Mouse (Mus musculus): Measurements from ENCODE around the gene Brwd3. TPM values are rescaled to one million over a fixed set of nuclear protein-coding genes. Genes with fewer than 3 reads are reported as not detected.

Brwd3 gene
- polyA plus RNA-seq (2012; rRNA removed), result 5.3 and 6.4 TPM in 2 replicates

GRCm38 (mm10) chrX:108834090-108834774, at the start of gene Brwd3:
Brwd3 (minus strand) TSS chrX:108834372.
- TF ChIP-seq CTCF (IDR thresholded peaks at IDR 0.05; ENCODE audit: borderline replicate concordance, extremely low read depth, insufficient read depth, insufficient read length) (peak; percentile 51; the same call in 1 of the 2 replicates), POLR2A (IDR thresholded peaks at IDR 0.05; ENCODE audit: borderline replicate concordance, extremely low read depth, insufficient read depth, insufficient read length, poor library complexity, severe bottlenecking) (0 out of 2 replicates have a peak, but pooled peaks have one; percentile 10)
- peak; percentile 97 for DNase-seq (ENCODE audit: low read depth)

DNA sequence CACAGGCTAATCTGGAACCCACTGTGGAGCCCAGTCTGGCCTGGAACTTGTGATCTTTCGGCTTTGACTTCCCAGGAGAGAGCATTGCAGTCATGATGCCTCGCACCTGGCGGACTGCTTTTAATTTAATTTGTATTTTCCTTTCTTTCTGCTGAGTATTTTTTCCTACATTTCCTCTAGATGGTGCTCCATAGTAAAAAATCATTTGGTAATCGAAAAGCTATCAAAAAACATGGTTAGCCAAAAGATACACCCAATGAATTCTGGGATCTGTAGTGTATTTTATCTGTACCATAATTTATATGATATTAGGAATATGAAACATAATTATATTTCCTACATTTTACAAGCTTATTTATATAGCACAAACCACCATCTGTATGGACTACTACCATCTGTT, 28.5 kb upstream of the Brwd3 start:
- TF ChIP-seq CTCF (IDR thresholded peaks at IDR 0.05; ENCODE audit: borderline replicate concordance, extremely low read depth, insufficient read depth, insufficient read length) (no peak), POLR2A (IDR thresholded peaks at IDR 0.05; ENCODE audit: borderline replicate concordance, extremely low read depth, insufficient read depth, insufficient read length, poor library complexity, severe bottlenecking) (no peak)
- peak; percentile 9 for DNase-seq (ENCODE audit: low read depth)

DNA sequence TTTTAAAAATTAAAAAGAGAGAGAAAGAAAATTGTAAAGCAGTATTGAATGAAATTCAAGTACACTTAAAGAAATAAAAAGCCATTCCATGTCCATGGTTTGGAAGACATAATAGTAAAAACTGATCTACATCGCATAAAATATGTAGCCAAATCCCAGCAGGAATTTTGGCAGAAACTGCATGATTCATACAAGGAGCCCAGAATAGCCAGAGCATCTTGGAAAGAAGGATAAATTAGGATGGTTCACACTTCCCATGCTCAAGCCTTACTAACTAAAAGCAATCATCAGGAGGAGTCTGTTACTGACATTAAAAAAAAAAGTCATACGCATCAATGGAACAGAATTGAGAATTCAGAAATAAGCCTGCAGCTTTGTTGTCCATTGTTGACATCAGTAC, 8.5 kb upstream of the Brwd3 start:
- TF ChIP-seq POLR2A (IDR thresholded peaks at IDR 0.05; ENCODE audit: borderline replicate concordance, extremely low read depth, insufficient read depth, insufficient read length, poor library complexity, severe bottlenecking) (no peak), CTCF (IDR thresholded peaks at IDR 0.05; ENCODE audit: borderline replicate concordance, extremely low read depth, insufficient read depth, insufficient read length) (no peak)
- DNase-seq (ENCODE audit: low read depth), result peak; percentile 2

DNA sequence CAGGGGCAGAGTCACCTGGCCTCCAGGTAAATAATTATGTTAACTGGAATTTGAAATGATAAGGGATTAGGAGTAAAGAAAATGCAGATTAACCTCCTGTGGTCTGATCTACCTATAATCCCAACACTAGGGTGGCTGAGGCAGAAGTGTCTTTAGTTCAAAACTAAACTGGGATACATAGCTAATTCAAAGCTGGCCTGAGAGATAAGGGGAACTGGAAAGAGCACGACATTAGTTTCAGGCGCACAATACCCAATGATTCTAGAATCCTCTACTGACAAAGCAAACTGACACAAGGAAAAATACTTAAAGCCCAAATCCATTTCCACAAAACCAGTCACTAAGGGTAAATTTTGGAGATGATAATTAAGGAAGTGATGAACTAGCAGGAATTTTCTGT, 2.2 kb upstream of the Brwd3 start:
- no peak for DNase-seq (ENCODE audit: low read depth)
- TF ChIP-seq POLR2A (IDR thresholded peaks at IDR 0.05; ENCODE audit: borderline replicate concordance, extremely low read depth, insufficient read depth, insufficient read length, poor library complexity, severe bottlenecking) (no peak), CTCF (IDR thresholded peaks at IDR 0.05; ENCODE audit: borderline replicate concordance, extremely low read depth, insufficient read depth, insufficient read length) (no peak)

DNA sequence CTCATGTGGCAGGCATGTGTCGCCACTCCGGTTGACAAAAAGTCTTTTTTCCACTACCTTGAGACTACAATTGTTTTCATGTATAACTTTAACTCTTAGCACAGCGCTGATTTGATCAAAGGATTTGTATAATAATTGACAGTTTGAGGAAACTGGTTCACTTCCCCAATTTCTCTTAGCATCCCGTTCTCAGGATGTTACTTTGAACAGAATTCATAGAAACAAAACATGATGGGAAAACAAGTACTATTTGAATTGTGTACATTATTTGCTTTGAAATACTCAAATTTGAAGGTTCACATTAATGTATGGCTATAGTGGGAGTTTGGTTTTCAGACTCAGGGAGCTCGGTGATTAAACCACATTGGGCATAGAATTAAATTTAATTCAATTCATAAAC, 1.1 kb upstream of the Brwd3 start:
- no peak for TF ChIP-seq POLR2A (IDR thresholded peaks at IDR 0.05; ENCODE audit: borderline replicate concordance, extremely low read depth, insufficient read depth, insufficient read length, poor library complexity, severe bottlenecking)
- no peak for TF ChIP-seq CTCF (IDR thresholded peaks at IDR 0.05; ENCODE audit: borderline replicate concordance, extremely low read depth, insufficient read depth, insufficient read length)
- DNase-seq (ENCODE audit: low read depth), result no peak

GRCm38 (mm10) chrX:108833381-108834020, 671 bp downstream of the Brwd3 start:
- TF ChIP-seq POLR2A (IDR thresholded peaks at IDR 0.05; ENCODE audit: borderline replicate concordance, extremely low read depth, insufficient read depth, insufficient read length, poor library complexity, severe bottlenecking) (no peak), CTCF (IDR thresholded peaks at IDR 0.05; ENCODE audit: borderline replicate concordance, extremely low read depth, insufficient read depth, insufficient read length) (no peak)
- DNase-seq (ENCODE audit: low read depth), result peak; percentile 40

DNA sequence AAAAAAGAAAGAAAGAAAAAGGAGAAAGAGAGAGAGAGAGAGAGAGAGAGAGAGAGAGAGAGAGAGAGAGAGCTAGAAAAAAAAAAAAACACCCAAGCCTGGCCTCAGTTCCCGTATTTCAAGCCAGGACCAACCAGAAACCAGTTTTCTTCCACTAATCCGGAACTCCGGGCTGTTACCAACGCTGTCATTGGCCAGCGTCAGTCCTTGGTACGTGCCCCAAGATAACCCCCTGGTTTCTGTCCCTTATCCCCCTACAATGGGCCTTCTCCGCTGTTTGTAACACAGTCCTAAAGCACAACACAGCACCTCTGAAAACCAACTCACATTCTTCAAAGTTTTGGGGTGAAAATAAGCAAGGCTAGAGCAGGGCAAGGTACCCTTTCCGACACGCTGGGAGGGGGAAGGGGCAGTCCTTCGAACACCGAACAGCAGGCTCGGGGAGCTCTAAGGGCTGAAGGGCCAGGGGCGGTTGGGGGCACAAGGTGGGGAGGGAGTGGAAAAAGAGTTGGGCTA, 1.4 kb downstream of the Brwd3 start:
- DNase-seq (ENCODE audit: low read depth), result peak; percentile 95
- TF ChIP-seq CTCF (IDR thresholded peaks at IDR 0.05; ENCODE audit: borderline replicate concordance, extremely low read depth, insufficient read depth, insufficient read length) (no peak), POLR2A (IDR thresholded peaks at IDR 0.05; ENCODE audit: borderline replicate concordance, extremely low read depth, insufficient read depth, insufficient read length, poor library complexity, severe bottlenecking) (no peak)

DNA sequence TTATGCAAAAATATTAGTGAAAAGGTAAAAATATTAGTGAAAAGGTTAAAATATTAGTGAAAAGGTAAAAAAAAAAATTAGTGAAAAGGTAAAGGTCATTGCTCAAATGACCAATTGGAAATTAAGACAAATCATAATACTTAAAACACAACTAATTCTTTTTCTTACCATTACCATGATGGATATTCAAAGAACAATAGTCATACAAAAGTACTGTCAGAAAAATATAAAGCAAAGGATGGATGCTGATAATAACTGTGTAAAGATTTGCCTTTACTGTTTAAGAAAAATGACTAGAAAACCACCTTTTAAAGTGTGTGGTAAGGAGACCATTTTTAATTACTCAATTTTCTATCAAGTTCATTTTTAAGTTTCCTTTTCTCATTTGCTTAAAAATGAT, 2.9 kb downstream of the Brwd3 start:
- no peak for TF ChIP-seq CTCF (IDR thresholded peaks at IDR 0.05; ENCODE audit: borderline replicate concordance, extremely low read depth, insufficient read depth, insufficient read length)
- TF ChIP-seq POLR2A (IDR thresholded peaks at IDR 0.05; ENCODE audit: borderline replicate concordance, extremely low read depth, insufficient read depth, insufficient read length, poor library complexity, severe bottlenecking), result no peak
- no peak for DNase-seq (ENCODE audit: low read depth)

GRCm38 (mm10) chrX:108828111-108828510, 6.1 kb downstream of the Brwd3 start:
- no peak for DNase-seq (ENCODE audit: low read depth)

DNA sequence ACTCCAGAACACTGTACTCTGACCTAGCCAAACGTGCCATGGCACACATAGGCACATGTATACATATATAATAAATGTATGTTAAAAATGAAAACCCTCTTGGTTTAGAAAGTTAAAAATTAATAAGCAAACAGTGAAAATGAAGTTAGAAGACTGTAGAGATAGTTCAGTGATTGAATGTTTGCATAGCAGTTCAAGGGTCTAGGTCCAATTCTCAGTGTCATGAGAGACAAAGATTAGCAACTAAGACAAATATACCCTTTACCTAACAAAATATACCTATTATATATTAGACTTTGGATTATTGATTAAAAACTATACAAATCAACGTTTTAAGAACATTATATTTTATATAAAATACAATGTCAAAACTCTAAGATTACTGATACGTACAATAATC, 36.9 kb downstream of the Brwd3 start:
- TF ChIP-seq POLR2A (IDR thresholded peaks at IDR 0.05; ENCODE audit: borderline replicate concordance, extremely low read depth, insufficient read depth, insufficient read length, poor library complexity, severe bottlenecking), result no peak
- DNase-seq (ENCODE audit: low read depth), result no peak

More at GRCm38 (mm10) chrX:108828111-108828510, 6.1 kb downstream of the Brwd3 start:
- no peak for TF ChIP-seq POLR2A (IDR thresholded peaks at IDR 0.05; ENCODE audit: borderline replicate concordance, extremely low read depth, insufficient read depth, insufficient read length, poor library complexity, severe bottlenecking)
- TF ChIP-seq CTCF (IDR thresholded peaks at IDR 0.05; ENCODE audit: borderline replicate concordance, extremely low read depth, insufficient read depth, insufficient read length), result no peak

DNA sequence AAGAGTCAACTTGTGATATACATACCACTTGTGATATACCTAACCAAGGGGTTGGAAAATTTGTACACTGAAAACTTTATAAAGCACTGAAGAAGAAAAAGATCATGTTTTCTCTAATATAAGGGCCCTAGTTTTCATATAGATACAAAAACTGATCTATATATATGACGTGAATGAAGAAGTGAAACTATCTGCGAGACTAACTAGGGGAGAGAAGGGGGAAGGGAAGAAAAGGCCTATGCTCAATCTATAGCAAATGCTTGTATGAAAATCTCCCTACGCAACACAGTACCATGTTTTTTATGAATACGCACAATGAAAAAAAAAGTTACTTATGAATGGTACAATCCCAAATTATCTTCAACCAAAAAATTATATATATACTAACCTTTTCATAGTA, 50.4 kb downstream of the Brwd3 start:
- no peak for DNase-seq (ENCODE audit: low read depth)
- no peak for TF ChIP-seq POLR2A (IDR thresholded peaks at IDR 0.05; ENCODE audit: borderline replicate concordance, extremely low read depth, insufficient read depth, insufficient read length, poor library complexity, severe bottlenecking)

GRCm38 (mm10) chrX:108731755-108732154, 102.4 kb downstream of the Brwd3 start:
- DNase-seq (ENCODE audit: low read depth), result no peak
- TF ChIP-seq CTCF (IDR thresholded peaks at IDR 0.05; ENCODE audit: borderline replicate concordance, extremely low read depth, insufficient read depth, insufficient read length) (no peak), POLR2A (IDR thresholded peaks at IDR 0.05; ENCODE audit: borderline replicate concordance, extremely low read depth, insufficient read depth, insufficient read length, poor library complexity, severe bottlenecking) (no peak)
